In genomic region chr10:59538063-59538462, GRCm38 (mm10) we compare ENCODE assay signal across 17 mouse cellular contexts.
DNase-seq lines count a peak whose midpoint lies in the region; ATAC-seq lines count a peak whose summit lies in the region.
"Had no signal": no experiment of that assay in that cellular context is flagged by ENCODE, and none has a peak within 500 bp of the region (broad histone marks: within the 10 kb centered on the region; RNA-seq: fewer than 3 reads in every experiment).

No protein-coding gene starts in this region.

- H3K27ac ChIP-seq in hindbrain, embryonic 13.5 days: peak overlapping the region; percentile 76; the same call in 1 of the 2 replicates
- H3K27ac ChIP-seq in hindbrain, embryonic 11.5 days (ENCODE audit: low read depth, low read length): no peak overlapping the region
- H3K27ac ChIP-seq in neural tube, embryonic 13.5 days (replicated peaks): peak overlapping the region; percentile 50
- peak overlapping the region; percentile 71 for H3K27ac ChIP-seq in midbrain, embryonic 15.5 days
- H3K27ac ChIP-seq: embryonic facial prominence, embryonic 15.5 days; heart, adult 2 months; intestine, embryonic 15.5 days; liver, embryonic 13.5 days; lung, embryonic 15.5 days; macrophage; stomach, embryonic 15.5 days had no signal

- H3K4me1 ChIP-seq in hindbrain, embryonic 13.5 days (replicated peaks): peaks cover 34% of the 10 kb centered on the region
- 0 out of 2 replicates have a peak, but pooled peaks cover 2% of the 10 kb centered on the region for H3K4me1 ChIP-seq in hindbrain, embryonic 11.5 days (replicated peaks; ENCODE audit: control insufficient read depth, insufficient read depth, low read length)
- peaks cover 34% of the 10 kb centered on the region for H3K4me1 ChIP-seq in neural tube, embryonic 13.5 days (replicated peaks)
- peaks cover 24% of the 10 kb centered on the region for H3K4me1 ChIP-seq in midbrain, embryonic 15.5 days

- no peak overlapping the region for H3K4me2 ChIP-seq in hindbrain, embryonic 13.5 days
- H3K4me2 ChIP-seq in hindbrain, embryonic 11.5 days (replicated peaks; ENCODE audit: low read depth, low read length): no peak overlapping the region
- 0 out of 2 replicates have a peak overlapping the region, but pooled peaks have one; percentile 62 for H3K4me2 ChIP-seq in neural tube, embryonic 13.5 days
- H3K4me2 ChIP-seq in midbrain, embryonic 15.5 days: no peak overlapping the region
- H3K4me2 ChIP-seq: embryonic facial prominence, embryonic 15.5 days; lung, embryonic 15.5 days; stomach, embryonic 15.5 days had no signal

- H3K9me3 ChIP-seq in hindbrain, embryonic 13.5 days: no peaks in the 10 kb centered on the region
- no peaks in the 10 kb centered on the region for H3K9me3 ChIP-seq in hindbrain, embryonic 11.5 days (ENCODE audit: control insufficient read depth, low read length)
- H3K9me3 ChIP-seq in neural tube, embryonic 13.5 days: no peaks in the 10 kb centered on the region
- no peaks in the 10 kb centered on the region for H3K9me3 ChIP-seq in midbrain, embryonic 15.5 days
- H3K9me3 ChIP-seq: embryonic facial prominence, embryonic 15.5 days; intestine, embryonic 15.5 days; liver, embryonic 13.5 days; lung, embryonic 15.5 days; stomach, embryonic 15.5 days had no signal

- no peak for ATAC-seq in hindbrain, embryonic 13.5 days (ENCODE audit: low FRiP score)
- no peak for ATAC-seq in hindbrain, embryonic 11.5 days (ENCODE audit: low FRiP score)
- no peak for ATAC-seq in neural tube, embryonic 13.5 days (ENCODE audit: low read depth)
- ATAC-seq in midbrain, embryonic 15.5 days (replicated peaks): no peak
- no peak for ATAC-seq in megakaryocyte, adult 5-6 weeks (ENCODE audit: poor library complexity, severe bottlenecking)

- 55% methylated on average over 6 of the region's 6 CpGs for WGBS in hindbrain, embryonic 13.5 days
- 75% methylated on average over 6 of the region's 6 CpGs for whole genome bisulfite sequencing in hindbrain, embryonic 11.5 days
- WGBS in neural tube, embryonic 13.5 days: 48% methylated on average over 6 of the region's 6 CpGs
- 62% methylated on average over 6 of the region's 6 CpGs for WGBS in midbrain, embryonic 15.5 days

- DNase-seq in hindbrain, embryonic 11.5 days (ENCODE audit: low spot score): no peak
- DNase-seq in neural tube, embryonic 10.5 days (ENCODE audit: extremely low spot score, low spot score): no peak
- DNase-seq in spleen, postnatal 4 days (ENCODE audit: low spot score in 2 of 2): no peak
- DNase-seq: cerebellum, adult 9-11 months; heart, adult 2 months; liver, embryonic 13.5 days; right cerebral cortex, adult 18-20 months; spleen, adult 18-20 months had no signal

- no peak overlapping the region for H3K9ac ChIP-seq in hindbrain, embryonic 13.5 days
- no peak overlapping the region for H3K9ac ChIP-seq in hindbrain, embryonic 11.5 days (ENCODE audit: low read depth, low read length)
- no peak overlapping the region for H3K9ac ChIP-seq in neural tube, embryonic 13.5 days
- no peak overlapping the region for H3K9ac ChIP-seq in midbrain, embryonic 15.5 days
- H3K9ac ChIP-seq: embryonic facial prominence, embryonic 15.5 days; intestine, embryonic 15.5 days; liver, embryonic 13.5 days; lung, embryonic 15.5 days; stomach, embryonic 15.5 days had no signal

- no peaks in the 10 kb centered on the region for H3K27me3 ChIP-seq in hindbrain, embryonic 13.5 days
- no peaks in the 10 kb centered on the region for H3K27me3 ChIP-seq in hindbrain, embryonic 11.5 days (ENCODE audit: control insufficient read depth, insufficient read depth, low read length)
- H3K27me3 ChIP-seq in neural tube, embryonic 13.5 days: no peaks in the 10 kb centered on the region
- H3K27me3 ChIP-seq in midbrain, embryonic 15.5 days (replicated peaks): no peaks in the 10 kb centered on the region
- H3K27me3 ChIP-seq: embryonic facial prominence, embryonic 15.5 days; intestine, embryonic 15.5 days; lung, embryonic 15.5 days; stomach, embryonic 15.5 days had no signal

- H3K4me3 ChIP-seq in hindbrain, embryonic 13.5 days: no peak overlapping the region
- no peak overlapping the region for H3K4me3 ChIP-seq in hindbrain, embryonic 11.5 days (ENCODE audit: low read depth, low read length)
- no peak overlapping the region for H3K4me3 ChIP-seq in neural tube, embryonic 13.5 days
- H3K4me3 ChIP-seq in midbrain, embryonic 15.5 days: no peak overlapping the region
- H3K4me3 ChIP-seq: embryonic facial prominence, embryonic 15.5 days; heart, adult 2 months; intestine, embryonic 15.5 days; liver, embryonic 13.5 days; lung, embryonic 15.5 days; stomach, embryonic 15.5 days had no signal

- H3K36me3 ChIP-seq in hindbrain, embryonic 13.5 days: no peaks in the 10 kb centered on the region
- H3K36me3 ChIP-seq in hindbrain, embryonic 11.5 days (ENCODE audit: control insufficient read depth, insufficient read depth, low read length): no peaks in the 10 kb centered on the region
- H3K36me3 ChIP-seq in neural tube, embryonic 13.5 days: no peaks in the 10 kb centered on the region
- H3K36me3 ChIP-seq in midbrain, embryonic 15.5 days (replicated peaks): no peaks in the 10 kb centered on the region
- H3K36me3 ChIP-seq: embryonic facial prominence, embryonic 15.5 days; intestine, embryonic 15.5 days; liver, embryonic 13.5 days; lung, embryonic 15.5 days; stomach, embryonic 15.5 days had no signal
